Mouse (Mus musculus): Measurements from ENCODE around the gene Klhl8. TPM values are rescaled to one million over a fixed set of nuclear protein-coding genes. Genes with fewer than 3 reads are reported as not detected.

Klhl8 gene
- polyA plus RNA-seq, 1 experiment from 2014 or later = 12.3 TPM

DNA sequence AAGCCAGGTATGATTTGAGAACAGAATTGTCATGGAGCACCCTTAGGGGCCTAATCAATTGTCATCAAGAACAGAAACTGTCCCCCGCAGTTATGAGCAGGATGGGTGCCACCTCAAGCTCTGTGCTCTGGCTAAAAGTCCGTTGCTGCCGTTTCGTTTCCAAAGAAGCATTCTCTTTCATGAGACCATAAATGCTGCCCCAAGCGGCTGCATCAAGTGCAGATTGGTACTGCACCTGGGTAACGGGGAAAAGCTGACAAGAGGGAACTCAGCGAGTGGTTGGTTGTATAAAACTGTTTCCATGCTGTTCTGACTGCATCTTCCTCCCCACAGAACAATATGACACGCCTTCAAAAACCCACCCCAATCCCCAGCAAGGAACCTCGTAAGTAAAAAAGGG, 92.5 kb downstream of the Klhl8 start:
- Histone ChIP-seq H3K27me3 (no peaks in the 10 kb centered on the region), H3K4me2 (replicated peaks) (no peak overlapping the region), H3K9me3 (no peaks in the 10 kb centered on the region), H3K4me1 (peaks cover 11% of the 10 kb centered on the region; the same call in 1 of the 2 replicates), H3K9ac (no peak overlapping the region), H3K36me3 (no peaks in the 10 kb centered on the region; the same call in 1 of the 2 replicates), H3K4me3 (no peak overlapping the region), H3K27ac (no peak overlapping the region)
- ATAC-seq (ENCODE audit: low FRiP score, low read depth) = no peak
- WGBS = 55% methylated on average over 9 of the region's 9 CpGs

GRCm38 (mm10) chr5:103817754-103818153, 93.3 kb downstream of the Klhl8 start:
- Histone ChIP-seq H3K36me3 (no peaks in the 10 kb centered on the region; the same call in 1 of the 2 replicates), H3K4me1 (peaks cover 11% of the 10 kb centered on the region; the same call in 1 of the 2 replicates), H3K4me3 (no peak overlapping the region), H3K27ac (no peak overlapping the region), H3K9me3 (no peaks in the 10 kb centered on the region), H3K9ac (no peak overlapping the region), H3K4me2 (replicated peaks) (no peak overlapping the region), H3K27me3 (no peaks in the 10 kb centered on the region)
- 14% methylated on average over 1 of the region's 1 CpGs for WGBS
- ATAC-seq (ENCODE audit: low FRiP score, low read depth) = 0 out of 2 replicates have a peak, but pooled peaks have one; percentile 34

GRCm38 (mm10) chr5:103816718-103817117, 94.3 kb downstream of the Klhl8 start:
- Histone ChIP-seq H3K36me3 (no peaks in the 10 kb centered on the region), H3K27ac (no peak overlapping the region), H3K9ac (no peak overlapping the region), H3K4me1 (peaks cover 11% of the 10 kb centered on the region; the same call in 1 of the 2 replicates), H3K27me3 (no peaks in the 10 kb centered on the region), H3K4me3 (no peak overlapping the region), H3K9me3 (no peaks in the 10 kb centered on the region), H3K4me2 (replicated peaks) (no peak overlapping the region)
- WGBS = 88% methylated on average over 3 of the region's 3 CpGs
- ATAC-seq (ENCODE audit: low FRiP score, low read depth) = no peak

DNA sequence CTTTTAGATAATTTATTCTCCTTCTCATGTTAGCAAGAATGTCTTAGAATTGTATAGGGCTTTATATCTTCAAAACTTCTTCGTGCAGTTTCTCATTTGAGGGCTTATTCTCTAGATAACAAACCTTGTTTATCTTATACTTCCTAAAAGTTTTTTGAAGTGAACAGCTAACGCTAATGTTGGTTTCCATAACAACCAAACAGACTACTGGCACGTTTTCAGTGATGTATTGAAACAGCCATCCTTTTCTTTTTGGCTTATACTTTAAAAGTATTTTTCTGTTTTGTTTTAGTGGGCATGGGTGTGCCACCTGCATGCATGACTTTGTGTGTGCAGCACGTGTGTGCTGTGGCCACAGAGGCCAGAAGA, 95.8 kb downstream of the Klhl8 start:
- Histone ChIP-seq H3K36me3 (no peaks in the 10 kb centered on the region), H3K9ac (no peak overlapping the region), H3K27me3 (no peaks in the 10 kb centered on the region), H3K27ac (no peak overlapping the region), H3K4me3 (no peak overlapping the region), H3K9me3 (no peaks in the 10 kb centered on the region), H3K4me1 (peaks cover 11% of the 10 kb centered on the region; the same call in 1 of the 2 replicates), H3K4me2 (replicated peaks) (no peak overlapping the region)
- no peak for ATAC-seq (ENCODE audit: low FRiP score, low read depth)
- 68% methylated on average over 4 of the region's 4 CpGs for WGBS

DNA sequence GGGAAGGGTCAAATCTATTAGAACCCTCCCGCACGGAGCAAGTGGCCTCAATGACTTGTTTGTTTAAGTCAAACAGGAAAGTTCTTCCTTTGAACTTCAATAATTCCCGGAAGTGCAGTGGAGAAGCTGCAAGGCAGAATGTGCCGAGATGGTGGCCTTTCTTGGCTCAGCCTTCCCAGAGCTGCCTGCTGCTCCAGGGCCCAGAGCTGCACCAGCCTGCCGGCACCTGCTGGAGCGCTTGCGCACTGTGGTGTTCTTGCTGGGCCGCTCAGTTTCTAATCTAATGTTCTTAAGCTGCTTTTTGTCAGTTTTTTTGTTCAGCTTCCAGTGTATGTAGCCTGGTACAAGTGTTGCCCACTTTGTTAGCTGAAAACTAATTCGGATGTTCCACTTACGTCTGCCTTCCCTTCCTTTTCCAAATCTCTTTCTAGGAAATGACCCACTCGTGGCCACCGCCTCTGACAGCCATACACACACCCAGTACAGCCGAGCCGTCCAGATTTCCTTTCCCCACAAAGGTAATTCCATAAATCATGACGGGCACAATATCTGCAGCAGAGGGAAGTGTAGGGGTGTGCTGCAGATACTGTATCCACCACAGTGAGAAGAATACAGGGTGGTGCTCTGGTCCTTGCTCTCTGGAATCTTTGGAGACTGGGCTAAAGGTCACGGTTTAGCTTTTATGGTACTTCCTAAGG, 96.4 kb downstream of the Klhl8 start:
- no peak for ATAC-seq (ENCODE audit: low FRiP score, low read depth)
- Histone ChIP-seq H3K4me2 (replicated peaks) (no peak overlapping the region), H3K4me1 (peaks cover 11% of the 10 kb centered on the region; the same call in 1 of the 2 replicates), H3K27ac (no peak overlapping the region), H3K27me3 (no peaks in the 10 kb centered on the region), H3K9me3 (no peaks in the 10 kb centered on the region), H3K9ac (no peak overlapping the region), H3K4me3 (no peak overlapping the region), H3K36me3 (no peaks in the 10 kb centered on the region)
- WGBS = 61% methylated on average over 16 of the region's 16 CpGs

DNA sequence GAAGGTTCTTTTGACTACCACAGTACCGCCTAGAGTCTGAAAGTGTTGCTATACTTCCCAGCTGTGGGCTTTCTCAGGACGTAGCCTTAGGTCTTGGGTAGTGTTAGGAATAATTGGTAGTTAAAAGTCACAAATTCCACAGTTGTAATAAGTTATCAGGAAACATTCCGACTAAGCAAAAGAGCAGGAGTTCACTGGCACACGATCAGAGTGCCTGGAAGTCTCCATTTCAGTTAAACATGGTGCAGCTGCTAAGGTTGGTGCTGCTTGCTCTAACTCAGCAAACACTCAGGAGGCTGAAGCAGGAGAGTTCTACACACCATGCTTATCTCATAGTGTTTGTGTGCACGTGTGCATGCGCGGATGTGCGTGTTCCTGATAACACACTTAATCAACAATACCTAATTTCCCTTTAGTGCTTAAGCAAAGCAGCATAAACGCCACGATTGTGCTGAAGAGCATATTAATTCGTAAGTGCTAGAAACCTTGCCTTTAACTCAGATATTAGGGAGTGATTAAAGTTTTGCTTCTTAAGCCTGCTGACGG, 97.0 kb downstream of the Klhl8 start:
- no peak for ATAC-seq (ENCODE audit: low FRiP score, low read depth)

DNA sequence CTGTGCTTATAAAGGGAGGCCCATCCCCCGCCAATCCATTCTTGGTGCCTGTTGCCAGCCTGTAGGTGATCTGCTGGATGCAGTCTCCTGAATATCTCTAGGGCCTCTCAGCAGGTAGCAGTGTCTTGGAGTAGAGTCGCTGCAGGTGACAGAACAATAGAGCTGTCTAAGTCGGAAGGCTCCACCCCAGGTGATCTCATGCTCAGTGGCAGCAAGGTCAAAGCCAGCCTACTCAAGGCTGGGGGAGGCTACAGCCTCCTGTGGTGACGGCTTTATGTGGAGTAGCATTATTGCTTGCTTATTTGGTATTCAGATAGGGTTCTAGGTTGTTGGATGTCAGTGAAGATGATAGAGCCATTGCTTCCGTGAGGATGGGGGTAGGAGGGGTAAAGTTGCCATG, 97.8 kb downstream of the Klhl8 start:
- H3K4me3 ChIP-seq = no peak overlapping the region
- 0 out of 2 replicates have a peak, but pooled peaks cover 6% of the 10 kb centered on the region for H3K4me1 ChIP-seq
- WGBS = 79% methylated on average over 5 of the region's 5 CpGs
- H3K9me3 ChIP-seq = no peaks in the 10 kb centered on the region
- no peak for ATAC-seq (ENCODE audit: low FRiP score, low read depth)
- no peak overlapping the region for H3K9ac ChIP-seq
- H3K27ac ChIP-seq = no peak overlapping the region
- no peak overlapping the region for H3K4me2 ChIP-seq (replicated peaks)
- H3K36me3 ChIP-seq = no peaks in the 10 kb centered on the region
- no peaks in the 10 kb centered on the region for H3K27me3 ChIP-seq

More for the DNA sequence above, 97.0 kb downstream of the Klhl8 start:
- 81% methylated on average over 12 of the region's 12 CpGs for WGBS
- H3K4me3 ChIP-seq = no peak overlapping the region
- no peak overlapping the region for H3K4me2 ChIP-seq (replicated peaks)
- no peaks in the 10 kb centered on the region for H3K36me3 ChIP-seq
- H3K9me3 ChIP-seq = no peaks in the 10 kb centered on the region
- H3K27me3 ChIP-seq = no peaks in the 10 kb centered on the region
- no peak overlapping the region for H3K9ac ChIP-seq
- no peak overlapping the region for H3K27ac ChIP-seq
- peaks cover 11% of the 10 kb centered on the region; the same call in 1 of the 2 replicates for H3K4me1 ChIP-seq

Other genes starting within 250 kb of the Klhl8 start
- gene Aff1, start 218.9 kb downstream of the Klhl8 start, polyA plus RNA-seq (2015; fragmentation: Nextera tagmentation; extraction: Ambion mirVana) = 4.0 and 4.1 TPM in 2 replicates
- 0.23 TPM in 1 of 2 replicates, not detected in the other for gene Hsd17b13, start 66.2 kb upstream of the Klhl8 start, polyA plus RNA-seq (2015; fragmentation: Nextera tagmentation; extraction: Ambion mirVana)
- gene Hsd17b11, start 110.7 kb upstream of the Klhl8 start, polyA plus RNA-seq (2015; fragmentation: Nextera tagmentation; extraction: Ambion mirVana) = 3.5 TPM in 2 replicates
- 62.8 and 63.0 TPM in 2 replicates for gene Nudt9, start 135.0 kb upstream of the Klhl8 start, polyA plus RNA-seq (2015; fragmentation: Nextera tagmentation; extraction: Ambion mirVana)
- gene Gm17660, start 166.3 kb upstream of the Klhl8 start, polyA plus RNA-seq (2015; fragmentation: Nextera tagmentation; extraction: Ambion mirVana) = not detected in 2 replicates
- 49.6 and 50.6 TPM in 2 replicates for gene Sparcl1, start 202.5 kb upstream of the Klhl8 start, polyA plus RNA-seq (2015; fragmentation: Nextera tagmentation; extraction: Ambion mirVana)

Data from limb, embryonic 13.5 days (tissue).